ENCODE assay signal across 8 mouse cellular contexts in the genomic region with DNA sequence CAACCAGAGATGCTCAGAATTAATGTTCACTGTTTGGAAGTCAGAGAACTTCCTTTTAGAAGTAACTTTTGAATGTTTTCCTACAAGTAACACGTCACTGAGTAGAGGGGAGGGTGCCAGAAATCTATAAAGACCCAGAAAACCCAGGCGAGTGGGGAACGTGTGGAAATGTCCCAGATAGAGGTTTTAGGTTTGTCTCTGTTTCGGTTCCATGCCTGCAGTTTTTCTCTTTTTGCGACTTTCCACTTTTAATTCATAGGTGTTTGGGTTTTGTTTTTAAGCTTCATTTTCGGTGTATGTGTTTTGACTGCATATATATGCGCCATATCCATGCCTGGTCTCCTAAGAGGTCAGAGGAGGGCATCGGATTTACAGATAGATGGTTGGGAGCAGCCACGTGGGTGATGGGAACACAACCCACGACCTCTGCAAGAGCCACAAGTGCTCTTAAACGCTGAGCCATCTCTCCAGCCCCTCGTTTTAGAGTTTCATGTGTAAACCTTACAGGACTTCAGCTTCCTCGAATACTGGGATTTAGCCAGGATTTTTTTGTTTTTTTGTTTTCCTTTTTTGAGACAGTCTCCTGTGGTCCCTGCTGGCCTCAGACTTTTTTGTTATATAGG. TPM values are rescaled to one million over a fixed set of nuclear protein-coding genes. Genes with fewer than 3 reads are reported as not detected.
A peak's percentile ranks its signal among the peaks of the same experiment; 100 is the strongest.
DNase-seq lines count a peak whose midpoint lies in the region; ATAC-seq and TF ChIP-seq lines count a peak whose summit lies in the region.

No protein-coding gene starts in this region.

- H3K27me3 ChIP-seq in heart, embryonic 13.5 days (replicated peaks), result no peaks in the 10 kb centered on the region
- no peaks in the 10 kb centered on the region for H3K27me3 ChIP-seq in G1E (ENCODE audit: insufficient read depth, low read length)
- H3K27me3 ChIP-seq in heart, embryonic 15.5 days, result no peaks in the 10 kb centered on the region

- 13% methylated on average over 13 of the region's 13 CpGs for WGBS in heart, embryonic 13.5 days
- 14% methylated on average over 13 of the region's 13 CpGs for WGBS in heart, embryonic 15.5 days
- 36% methylated on average over 13 of the region's 13 CpGs for WGBS in macrophage (ENCODE audit: missing documents)

- H3K4me3 ChIP-seq in heart, embryonic 13.5 days, result peak overlapping the region; percentile 88
- peak overlapping the region; percentile 78 for H3K4me3 ChIP-seq in G1E (ENCODE audit: low read depth, low read length)
- H3K4me3 ChIP-seq in heart, embryonic 15.5 days, result peak overlapping the region; percentile 90
- H3K4me3 ChIP-seq in macrophage (ENCODE audit: inconsistent target), result peak overlapping the region; percentile 37

- peak overlapping the region; percentile 83 for H3K4me2 ChIP-seq in heart, embryonic 13.5 days
- H3K4me2 ChIP-seq in heart, embryonic 15.5 days, result peak overlapping the region; percentile 99

- H3K79me2 ChIP-seq in macrophage (ENCODE audit: inconsistent target), result no peaks in the 10 kb centered on the region; the same call in 1 of the 2 replicates

- H3K9me3 ChIP-seq in heart, embryonic 13.5 days, result no peaks in the 10 kb centered on the region
- H3K9me3 ChIP-seq in G1E (replicated peaks), result no peaks in the 10 kb centered on the region
- H3K9me3 ChIP-seq in heart, embryonic 15.5 days (replicated peaks), result no peaks in the 10 kb centered on the region

- H3K36me3 ChIP-seq in heart, embryonic 13.5 days, result no peaks in the 10 kb centered on the region
- H3K36me3 ChIP-seq in G1E (replicated peaks), result peaks cover 15% of the 10 kb centered on the region
- no peaks in the 10 kb centered on the region for H3K36me3 ChIP-seq in heart, embryonic 15.5 days
- no peaks in the 10 kb centered on the region for H3K36me3 ChIP-seq in macrophage (ENCODE audit: inconsistent target)

- no peak for TF ChIP-seq CTCF in G1E (IDR thresholded peaks at IDR 0.05; ENCODE audit: low read depth, low read length)

- peak overlapping the region; percentile 96 for H3K27ac ChIP-seq in heart, embryonic 13.5 days (replicated peaks)
- H3K27ac ChIP-seq in heart, embryonic 15.5 days, result peak overlapping the region; percentile 98
- peak overlapping the region; percentile 35; the same call in 1 of the 2 replicates for H3K27ac ChIP-seq in macrophage

- H3K4me1 ChIP-seq in heart, embryonic 13.5 days, result peaks cover 58% of the 10 kb centered on the region
- H3K4me1 ChIP-seq in G1E (ENCODE audit: insufficient read depth, low read depth, low read length), result peaks cover 25% of the 10 kb centered on the region
- peaks cover 49% of the 10 kb centered on the region for H3K4me1 ChIP-seq in heart, embryonic 15.5 days (replicated peaks)

- ATAC-seq in heart, embryonic 13.5 days (ENCODE audit: extremely low read depth, insufficient number of reproducible peaks, low FRiP score, low TSS enrichment), result no peak
- no peak for ATAC-seq in G1E (ENCODE audit: extremely low read depth, insufficient number of reproducible peaks, low FRiP score, poor library complexity, severe bottlenecking)
- ATAC-seq in heart, embryonic 15.5 days (replicated peaks; ENCODE audit: insufficient number of reproducible peaks, insufficient read depth, low FRiP score, low read depth), result no peak

- no peak for DNase-seq in heart, postnatal 4 days
- DNase-seq in G1E (ENCODE audit: low spot score), result no peak
- DNase-seq in right cerebral cortex, postnatal 4 days, result no peak
- DNase-seq in layer of hippocampus, adult 18-20 months (ENCODE audit: low spot score in 2 of 2), result no peak
- no peak for DNase-seq in frontal cortex, adult 2 months (ENCODE audit: extremely low spot score in 1 of 2, low spot score in 1 of 2)

- H3K9ac ChIP-seq in heart, embryonic 13.5 days, result peak overlapping the region; percentile 98
- peak overlapping the region; percentile 97 for H3K9ac ChIP-seq in heart, embryonic 15.5 days

RNA-seq across cellular contexts. Expression of a gene that starts 1.7 kb away (rescaled TPM):
- polyA plus RNA-seq in heart, embryonic 13.5 days (2015; fragmentation: Nextera tagmentation; extraction: Ambion mirVana), result 2.5 and 2.8 TPM in 2 replicates
- 10 to 100 TPM; 13.8 to 15.2 TPM for total RNA-seq in heart, postnatal 4 days (2021)
- 13.3 and 13.8 TPM in 2 replicates for total RNA-seq in G1E (2014; fragmentation: Nextera tagmentation)
- 4.1 and 4.8 TPM in 2 replicates for total RNA-seq in G1E (2017)
- 7.2 and 7.6 TPM in 2 replicates for polyA plus RNA-seq in G1E (2012)
- 2.5 and 3.8 TPM in 2 replicates for polyA plus RNA-seq in heart, embryonic 15.5 days (2015; fragmentation: Nextera tagmentation; extraction: Ambion mirVana)
- total RNA-seq in macrophage (2018; cell fraction: chromatin; rRNA removed), result 1 to 10 TPM; 1.2 to 6.2 (median 2.6) TPM
- 1 to 10 TPM; 1.5 to 5.3 (median 3.0) TPM for total RNA-seq in macrophage (2018; cell fraction: cytosol; rRNA removed)
- 1 to 10 TPM; 1.7 to 6.6 (median 2.9) TPM for total RNA-seq in macrophage (2018; cell fraction: nucleus; rRNA removed)
- polyA plus RNA-seq in macrophage (2018), result 1.4 to 3.8 TPM (median 2.3 TPM) in 3 replicates
- 1 to 10 TPM; 3.4 to 4.7 TPM for total RNA-seq in layer of hippocampus, adult 18-20 months (2021)
- polyA plus RNA-seq in frontal cortex, adult 2 months (2012; rRNA removed), result 4.6 and 5.0 TPM in 2 replicates

RNA-seq across cellular contexts. Expression of a gene that starts 43.5 kb away (rescaled TPM):
- polyA plus RNA-seq in heart, embryonic 13.5 days (2015; fragmentation: Nextera tagmentation; extraction: Ambion mirVana), result 12.0 and 14.9 TPM in 2 replicates
- total RNA-seq in heart, postnatal 4 days (2021), result 1 to 10 TPM; 5.8 to 6.4 TPM
- total RNA-seq in G1E (2014; fragmentation: Nextera tagmentation) (2.9 and 3.4 TPM in 2 replicates), G1E (2017) (6.9 and 13.6 TPM in 2 replicates)
- polyA plus RNA-seq in G1E (2012) (33.3 and 49.6 TPM in 2 replicates), macrophage (2018) (0.69 to 2.7 TPM (median 1.2 TPM) in 3 replicates)
- polyA plus RNA-seq in heart, embryonic 15.5 days (2015; fragmentation: Nextera tagmentation; extraction: Ambion mirVana), result 16.0 and 16.5 TPM in 2 replicates
- 10 to 100 TPM in 17 of 26 experiments, 1 to 10 TPM in 3, not detected in 6; 3.4 to 25.3 (median 12.7) TPM for total RNA-seq in macrophage (2018; cell fraction: chromatin; rRNA removed)
- total RNA-seq in macrophage (2018; cell fraction: cytosol; rRNA removed), result 1 to 10 TPM in 9 of 26 experiments, under 1 TPM in 10, not detected in 7; 0.36 to 2.5 (median 0.89) TPM
- total RNA-seq in macrophage (2018; cell fraction: nucleus; rRNA removed), result 1 to 10 TPM in 16 of 26 experiments, not detected in 10; 1.5 to 5.6 (median 3.7) TPM
- 10 to 100 TPM; 13.9 to 16.4 TPM for total RNA-seq in layer of hippocampus, adult 18-20 months (2021)
- polyA plus RNA-seq in frontal cortex, adult 2 months (2012; rRNA removed), result 15.4 and 24.6 TPM in 2 replicates

Comparison
In these comparisons a context has a peak if more than half of its experiments do, and no peak if none do; other contexts are left out.
1. H3K27ac ChIP-seq: peak in every context shown above with its lines; median percentile 98 in heart, embryonic 15.5 days; 96 in heart, embryonic 13.5 days; 35 in macrophage.
2. H3K4me3 ChIP-seq: peak in every context shown above with its lines; median percentile 90 in heart, embryonic 15.5 days; 88 in heart, embryonic 13.5 days; 78 in G1E; 37 in macrophage.